Mouse (Mus musculus): ENCODE data around the gene Tmem150a. TPM values are rescaled to one million over a fixed set of nuclear protein-coding genes. Genes with fewer than 3 reads are reported as not detected.

The Tmem150a gene
- polyA plus RNA-seq, 1 experiment from 2014 or later = 17.1 TPM

GRCm38 (mm10) chr6:72364009-72364408 is 8.8 kb downstream of the Tmem150a start:
- no peak for ATAC-seq (ENCODE audit: low FRiP score, low TSS enrichment)
- no peak for DNase-seq
- Histone ChIP-seq H3K9ac (replicated peaks; ENCODE audit: low read length) (no peak overlapping the region), H3K36me3 (ENCODE audit: control insufficient read depth, insufficient read depth, low read length) (peaks cover 14% of the 10 kb centered on the region), H3K4me1 (ENCODE audit: control insufficient read depth, insufficient read depth, low read length) (0 out of 2 replicates have a peak, but pooled peaks cover 11% of the 10 kb centered on the region), H3K4me3 (replicated peaks; ENCODE audit: low read depth, low read length) (no peak overlapping the region), H3K9me3 (ENCODE audit: control insufficient read depth, low read length) (no peaks in the 10 kb centered on the region), H3K27ac (replicated peaks; ENCODE audit: low read depth, low read length) (no peak overlapping the region), H3K27me3 (ENCODE audit: control insufficient read depth, insufficient read depth, low read length) (no peaks in the 10 kb centered on the region), H3K4me2 (ENCODE audit: low read length) (no peak overlapping the region)
- WGBS = 41% methylated on average over 7 of the region's 7 CpGs

- Histone ChIP-seq H3K27me3 (ENCODE audit: control insufficient read depth, insufficient read depth, low read length) (no peaks in the 10 kb centered on the region), H3K4me2 (ENCODE audit: low read length) (no peak overlapping the region), H3K9me3 (ENCODE audit: control insufficient read depth, low read length) (no peaks in the 10 kb centered on the region), H3K9ac (replicated peaks; ENCODE audit: low read length) (no peak overlapping the region), H3K4me3 (replicated peaks; ENCODE audit: low read depth, low read length) (no peak overlapping the region), H3K27ac (replicated peaks; ENCODE audit: low read depth, low read length) (no peak overlapping the region), H3K36me3 (ENCODE audit: control insufficient read depth, insufficient read depth, low read length) (peaks cover 5% of the 10 kb centered on the region; the same call in 1 of the 2 replicates), H3K4me1 (ENCODE audit: control insufficient read depth, insufficient read depth, low read length) (0 out of 2 replicates have a peak, but pooled peaks cover 11% of the 10 kb centered on the region)
- no peak for DNase-seq
- ATAC-seq (ENCODE audit: low FRiP score, low TSS enrichment) = no peak
- WGBS = 67% methylated on average over 6 of the region's 6 CpGs
Measured at GRCm38 (mm10) chr6:72364985-72365384, 9.7 kb downstream of the Tmem150a start.

GRCm38 (mm10) chr6:72366304-72366703 is 11.1 kb downstream of the Tmem150a start:
- Histone ChIP-seq H3K4me2 (ENCODE audit: low read length) (no peak overlapping the region), H3K36me3 (ENCODE audit: control insufficient read depth, insufficient read depth, low read length) (no peaks in the 10 kb centered on the region), H3K4me1 (ENCODE audit: control insufficient read depth, insufficient read depth, low read length) (0 out of 2 replicates have a peak, but pooled peaks cover 5% of the 10 kb centered on the region), H3K9ac (replicated peaks; ENCODE audit: low read length) (no peak overlapping the region), H3K9me3 (ENCODE audit: control insufficient read depth, low read length) (no peaks in the 10 kb centered on the region), H3K4me3 (replicated peaks; ENCODE audit: low read depth, low read length) (no peak overlapping the region), H3K27ac (replicated peaks; ENCODE audit: low read depth, low read length) (no peak overlapping the region), H3K27me3 (ENCODE audit: control insufficient read depth, insufficient read depth, low read length) (no peaks in the 10 kb centered on the region)
- DNase-seq (no peak), ATAC-seq (ENCODE audit: low FRiP score, low TSS enrichment) (no peak)
- WGBS = 68% methylated on average over 3 of the region's 3 CpGs

GRCm38 (mm10) chr6:72366844-72367443 is 11.7 kb downstream of the Tmem150a start, which contains the start of gene Rnf181:
TSS of gene Rnf181 (minus strand) at chr6:72366956.
- H3K4me3 ChIP-seq (replicated peaks; ENCODE audit: low read depth, low read length) = no peak within 1 kb of the TSS
- DNase-seq = no peak

GRCm38 (mm10) chr6:72367460-72367974 is 12.3 kb downstream of the Tmem150a start:
- H3K9me3 ChIP-seq (ENCODE audit: control insufficient read depth, low read length) = no peaks in the 10 kb centered on the region
- DNase-seq (no peak), ATAC-seq (ENCODE audit: low FRiP score, low TSS enrichment) (no peak)
- no peak overlapping the region for H3K4me2 ChIP-seq (ENCODE audit: low read length)
- no peaks in the 10 kb centered on the region for H3K36me3 ChIP-seq (ENCODE audit: control insufficient read depth, insufficient read depth, low read length)
- no peak overlapping the region for H3K4me3 ChIP-seq (replicated peaks; ENCODE audit: low read depth, low read length)
- no peaks in the 10 kb centered on the region for H3K27me3 ChIP-seq (ENCODE audit: control insufficient read depth, insufficient read depth, low read length)
- H3K27ac ChIP-seq (replicated peaks; ENCODE audit: low read depth, low read length) = no peak overlapping the region
- H3K4me1 ChIP-seq (ENCODE audit: control insufficient read depth, insufficient read depth, low read length) = no peaks in the 10 kb centered on the region
- no peak overlapping the region for H3K9ac ChIP-seq (replicated peaks; ENCODE audit: low read length)
- WGBS = 84% methylated on average over 4 of the region's 4 CpGs

More at GRCm38 (mm10) chr6:72366844-72367443, 11.7 kb downstream of the Tmem150a start, which contains the start of gene Rnf181:
- Histone ChIP-seq H3K9ac (replicated peaks; ENCODE audit: low read length) (no peak within 1 kb of the TSS), H3K4me1 (ENCODE audit: control insufficient read depth, insufficient read depth, low read length) (no peaks in the 10 kb centered on the region), H3K27ac (replicated peaks; ENCODE audit: low read depth, low read length) (no peak within 1 kb of the TSS), H3K4me2 (ENCODE audit: low read length) (no peak within 1 kb of the TSS), H3K27me3 (ENCODE audit: control insufficient read depth, insufficient read depth, low read length) (no peaks in the 10 kb centered on the region), H3K36me3 (ENCODE audit: control insufficient read depth, insufficient read depth, low read length) (no peaks in the 10 kb centered on the region), H3K9me3 (ENCODE audit: control insufficient read depth, low read length) (no peaks in the 10 kb centered on the region)
- ATAC-seq (ENCODE audit: low FRiP score, low TSS enrichment) = no peak
- WGBS = 75% methylated on average over 4 of the region's 4 CpGs

- Histone ChIP-seq H3K9me3 (ENCODE audit: control insufficient read depth, low read length) (no peaks in the 10 kb centered on the region), H3K4me2 (ENCODE audit: low read length) (no peak overlapping the region), H3K27me3 (ENCODE audit: control insufficient read depth, insufficient read depth, low read length) (no peaks in the 10 kb centered on the region), H3K9ac (replicated peaks; ENCODE audit: low read length) (no peak overlapping the region), H3K36me3 (ENCODE audit: control insufficient read depth, insufficient read depth, low read length) (no peaks in the 10 kb centered on the region), H3K4me3 (replicated peaks; ENCODE audit: low read depth, low read length) (no peak overlapping the region), H3K27ac (replicated peaks; ENCODE audit: low read depth, low read length) (no peak overlapping the region), H3K4me1 (ENCODE audit: control insufficient read depth, insufficient read depth, low read length) (no peaks in the 10 kb centered on the region)
- DNase-seq = no peak
- no peak for ATAC-seq (ENCODE audit: low FRiP score, low TSS enrichment)
- 83% methylated on average over 4 of the region's 4 CpGs for WGBS
Measured at GRCm38 (mm10) chr6:72369557-72369956, 14.3 kb downstream of the Tmem150a start.

- ATAC-seq (ENCODE audit: low FRiP score, low TSS enrichment) (no peak), DNase-seq (no peak)
- Histone ChIP-seq H3K4me2 (ENCODE audit: low read length) (no peak overlapping the region), H3K4me3 (replicated peaks; ENCODE audit: low read depth, low read length) (no peak overlapping the region), H3K9ac (replicated peaks; ENCODE audit: low read length) (no peak overlapping the region), H3K9me3 (ENCODE audit: control insufficient read depth, low read length) (no peaks in the 10 kb centered on the region), H3K27ac (replicated peaks; ENCODE audit: low read depth, low read length) (no peak overlapping the region), H3K36me3 (ENCODE audit: control insufficient read depth, insufficient read depth, low read length) (no peaks in the 10 kb centered on the region), H3K27me3 (ENCODE audit: control insufficient read depth, insufficient read depth, low read length) (no peaks in the 10 kb centered on the region), H3K4me1 (ENCODE audit: control insufficient read depth, insufficient read depth, low read length) (no peaks in the 10 kb centered on the region)
- 86% methylated on average over 12 of the region's 12 CpGs for WGBS
Measured at GRCm38 (mm10) chr6:72370091-72370490, 14.8 kb downstream of the Tmem150a start.

- Histone ChIP-seq H3K36me3 (ENCODE audit: control insufficient read depth, insufficient read depth, low read length) (no peaks in the 10 kb centered on the region), H3K9me3 (ENCODE audit: control insufficient read depth, low read length) (no peaks in the 10 kb centered on the region), H3K4me2 (ENCODE audit: low read length) (no peak overlapping the region), H3K27ac (replicated peaks; ENCODE audit: low read depth, low read length) (no peak overlapping the region), H3K4me1 (ENCODE audit: control insufficient read depth, insufficient read depth, low read length) (no peaks in the 10 kb centered on the region), H3K9ac (replicated peaks; ENCODE audit: low read length) (no peak overlapping the region), H3K27me3 (ENCODE audit: control insufficient read depth, insufficient read depth, low read length) (no peaks in the 10 kb centered on the region), H3K4me3 (replicated peaks; ENCODE audit: low read depth, low read length) (no peak overlapping the region)
- 38% methylated on average over 5 of the region's 5 CpGs for WGBS
- DNase-seq (no peak), ATAC-seq (ENCODE audit: low FRiP score, low TSS enrichment) (no peak)
Measured at GRCm38 (mm10) chr6:72371147-72371546, 15.9 kb downstream of the Tmem150a start.

- H3K4me2 ChIP-seq (ENCODE audit: low read length) = no peak overlapping the region
- H3K27me3 ChIP-seq (ENCODE audit: control insufficient read depth, insufficient read depth, low read length) = no peaks in the 10 kb centered on the region
- no peak overlapping the region for H3K9ac ChIP-seq (replicated peaks; ENCODE audit: low read length)
- no peaks in the 10 kb centered on the region for H3K4me1 ChIP-seq (ENCODE audit: control insufficient read depth, insufficient read depth, low read length)
- no peak for DNase-seq
- no peak for ATAC-seq (ENCODE audit: low FRiP score, low TSS enrichment)
- 40% methylated on average over 1 of the region's 1 CpGs for WGBS
- no peaks in the 10 kb centered on the region for H3K36me3 ChIP-seq (ENCODE audit: control insufficient read depth, insufficient read depth, low read length)
- H3K4me3 ChIP-seq (replicated peaks; ENCODE audit: low read depth, low read length) = no peak overlapping the region
- H3K9me3 ChIP-seq (ENCODE audit: control insufficient read depth, low read length) = no peaks in the 10 kb centered on the region
- H3K27ac ChIP-seq (replicated peaks; ENCODE audit: low read depth, low read length) = no peak overlapping the region
Measured at GRCm38 (mm10) chr6:72371571-72371970, 16.3 kb downstream of the Tmem150a start.
